Comparison of ENCODE assay signal across 28 mouse cellular contexts in the genomic region with DNA sequence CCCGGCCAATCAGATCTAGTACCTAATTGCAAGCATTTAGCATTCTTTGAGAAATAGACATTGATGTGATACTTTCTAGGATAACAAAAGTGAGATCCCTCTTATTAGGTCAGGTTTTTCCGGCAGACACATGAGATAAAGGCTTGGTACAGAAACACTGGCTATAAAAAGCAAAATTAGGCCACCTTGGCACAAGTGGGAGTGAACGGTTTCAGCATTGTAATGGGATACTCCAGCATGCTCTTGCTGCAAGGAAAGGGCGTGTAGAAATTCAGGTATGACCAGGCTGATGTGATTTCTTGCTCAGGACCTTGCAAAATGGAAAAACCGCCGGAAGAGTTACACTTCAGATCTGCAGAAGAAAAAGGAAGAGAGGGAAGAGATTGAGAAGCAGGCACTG.
A peak's percentile ranks its signal among the peaks of the same experiment; 100 is the strongest.
DNase-seq lines count a peak whose midpoint lies in the region; ATAC-seq and TF ChIP-seq lines count a peak whose summit lies in the region.
"Had no signal": no experiment of that assay in that cellular context is flagged by ENCODE, and none has a peak within 500 bp of the region (broad histone marks: within the 10 kb centered on the region; RNA-seq: fewer than 3 reads in every experiment).

No protein-coding gene starts in this region.

- no peak overlapping the region for H3K9ac ChIP-seq in embryonic facial prominence, embryonic 14.5 days (ENCODE audit: low read depth, low read length)
- H3K9ac ChIP-seq in lung, embryonic 14.5 days, result no peak overlapping the region
- H3K9ac ChIP-seq: embryonic facial prominence, embryonic 12.5 days; embryonic facial prominence, embryonic 15.5 days; forebrain, embryonic 13.5 days; forebrain, embryonic 15.5 days; forebrain, postnatal 0 days had no signal

- H3K4me3 ChIP-seq in embryonic facial prominence, embryonic 14.5 days (ENCODE audit: low read depth, low read length), result no peak overlapping the region
- H3K4me3 ChIP-seq in embryonic facial prominence, embryonic 10.5 days, result no peak overlapping the region
- no peak overlapping the region for H3K4me3 ChIP-seq in gastrocnemius, adult 2 months
- H3K4me3 ChIP-seq in lung, embryonic 14.5 days (ENCODE audit: low read depth, low read length), result no peak overlapping the region
- H3K4me3 ChIP-seq: embryonic facial prominence, embryonic 12.5 days; embryonic facial prominence, embryonic 15.5 days; erythroblast, embryonic 14.5 days; forebrain, embryonic 13.5 days; forebrain, embryonic 15.5 days had no signal

- peaks cover 8% of the 10 kb centered on the region; the same call in 1 of the 2 replicates for H3K36me3 ChIP-seq in embryonic facial prominence, embryonic 14.5 days (ENCODE audit: control insufficient read depth, insufficient read depth, low read length)
- no peaks in the 10 kb centered on the region for H3K36me3 ChIP-seq in embryonic facial prominence, embryonic 10.5 days (replicated peaks)
- H3K36me3 ChIP-seq in lung, embryonic 14.5 days (ENCODE audit: insufficient read depth), result no peaks in the 10 kb centered on the region
- H3K36me3 ChIP-seq: embryonic facial prominence, embryonic 12.5 days; forebrain, embryonic 15.5 days; G1E had no signal

- intact Hi-C loops in gastrocnemius, adult 2 months (cut with DNase I), result no loop called here

- H3K27me3 ChIP-seq in embryonic facial prominence, embryonic 14.5 days (replicated peaks; ENCODE audit: control insufficient read depth, insufficient read depth, low read length), result no peaks in the 10 kb centered on the region
- no peaks in the 10 kb centered on the region for H3K27me3 ChIP-seq in embryonic facial prominence, embryonic 10.5 days (replicated peaks; ENCODE audit: low read depth, poor library complexity, severe bottlenecking)
- no peaks in the 10 kb centered on the region for H3K27me3 ChIP-seq in lung, embryonic 14.5 days (ENCODE audit: insufficient read depth, low read length)
- H3K27me3 ChIP-seq: CH12.LX; embryonic facial prominence, embryonic 12.5 days; embryonic facial prominence, embryonic 15.5 days; forebrain, embryonic 13.5 days; forebrain, embryonic 15.5 days; Patski had no signal

- no peaks in the 10 kb centered on the region for H3K9me3 ChIP-seq in embryonic facial prominence, embryonic 14.5 days (ENCODE audit: control insufficient read depth, low read length)
- H3K9me3 ChIP-seq in embryonic facial prominence, embryonic 10.5 days, result no peaks in the 10 kb centered on the region
- H3K9me3 ChIP-seq in lung, embryonic 14.5 days (ENCODE audit: low read depth, low read length), result no peaks in the 10 kb centered on the region
- H3K9me3 ChIP-seq: embryonic facial prominence, embryonic 12.5 days; embryonic facial prominence, embryonic 15.5 days; forebrain, embryonic 13.5 days; forebrain, embryonic 15.5 days had no signal

- no peaks in the 10 kb centered on the region for H3K4me1 ChIP-seq in embryonic facial prominence, embryonic 14.5 days (ENCODE audit: control insufficient read depth, insufficient read depth, low read length)
- peaks cover 2% of the 10 kb centered on the region; the same call in 1 of the 2 replicates for H3K4me1 ChIP-seq in embryonic facial prominence, embryonic 10.5 days
- H3K4me1 ChIP-seq in lung, embryonic 14.5 days (ENCODE audit: insufficient read depth), result no peaks in the 10 kb centered on the region
- H3K4me1 ChIP-seq: embryonic facial prominence, embryonic 15.5 days; forebrain, embryonic 13.5 days; forebrain, embryonic 15.5 days had no signal

- WGBS in embryonic facial prominence, embryonic 14.5 days, result 64% methylated on average over 6 of the region's 6 CpGs
- 84% methylated on average over 6 of the region's 6 CpGs for WGBS in embryonic facial prominence, embryonic 10.5 days
- WGBS in lung, embryonic 14.5 days, result 73% methylated on average over 6 of the region's 6 CpGs

- H3K27ac ChIP-seq in embryonic facial prominence, embryonic 14.5 days (replicated peaks; ENCODE audit: low read depth, low read length), result no peak overlapping the region
- H3K27ac ChIP-seq in embryonic facial prominence, embryonic 10.5 days (replicated peaks), result no peak overlapping the region
- H3K27ac ChIP-seq in gastrocnemius, adult 2 months, result peak overlapping the region; percentile 38; the same call in 1 of the 2 replicates
- peak overlapping the region; percentile 60; the same call in 1 of the 2 replicates for H3K27ac ChIP-seq in lung, embryonic 14.5 days (ENCODE audit: low read depth)
- H3K27ac ChIP-seq: embryonic facial prominence, embryonic 12.5 days; embryonic facial prominence, embryonic 15.5 days; forebrain, embryonic 13.5 days; forebrain, embryonic 15.5 days had no signal

- no peak for TF ChIP-seq CTCF in gastrocnemius, adult 2 months (IDR thresholded peaks at IDR 0.05)
- no peak for TF ChIP-seq CTCF in lung, embryonic 14.5 days (IDR thresholded peaks at IDR 0.05; ENCODE audit: low read depth)

- DNase-seq in embryonic facial prominence, embryonic 14.5 days (ENCODE audit: low spot score), result peak; percentile 36
- no peak for DNase-seq in embryonic facial prominence, embryonic 10.5 days (ENCODE audit: low spot score)
- DNase-seq in gastrocnemius, adult 2 months, result peak; percentile 32
- no peak for DNase-seq in gastrocnemius, postnatal 25 days
- no peak for DNase-seq in lung, embryonic 14.5 days
- DNase-seq in lung, postnatal 14 days, result no peak
- DNase-seq in fat pad, adult 2 months (ENCODE audit: extremely low read depth, low read depth, low spot score), result peak; percentile 61
- no peak for DNase-seq in cerebellum, adult 9-10 months
- DNase-seq: adrenal gland, adult 8-10 months; adrenal gland, postnatal 14 days; adrenal gland, postnatal 36 days; B cell, adult 2 months; cerebellum, adult 11-12 months; cerebellum, adult 9-11 months; cerebellum, postnatal 14 days; cerebellum, postnatal 36 days; embryo, embryonic 11 days; forebrain, postnatal 0 days had no signal

- H3K4me2 ChIP-seq in embryonic facial prominence, embryonic 14.5 days (ENCODE audit: low read depth, low read length), result no peak overlapping the region
- no peak overlapping the region for H3K4me2 ChIP-seq in lung, embryonic 14.5 days
- H3K4me2 ChIP-seq: embryonic facial prominence, embryonic 12.5 days; embryonic facial prominence, embryonic 15.5 days; forebrain, embryonic 13.5 days; forebrain, embryonic 15.5 days had no signal

- no peak for ATAC-seq in embryonic facial prominence, embryonic 14.5 days (ENCODE audit: low read depth)
- no peak for ATAC-seq in lung, embryonic 14.5 days (ENCODE audit: insufficient read depth)
- ATAC-seq: activated CD4-positive, CD25-positive, alpha-beta regulatory T cell, adult 4 months; CD4-positive, CD25-positive, alpha-beta regulatory T cell, adult 4 months; forebrain, embryonic 13.5 days; forebrain, embryonic 15.5 days; forebrain, postnatal 0 days; Patski had no signal

Comparison
In these comparisons a context has a peak if more than half of its experiments do, and no peak if none do; other contexts are left out.
1. DNase-seq: peak in embryonic facial prominence, embryonic 14.5 days (single experiment), gastrocnemius, adult 2 months (single experiment) and fat pad, adult 2 months (single experiment); none in embryonic facial prominence, embryonic 10.5 days (single experiment), gastrocnemius, postnatal 25 days (single experiment), lung, embryonic 14.5 days (single experiment), lung, postnatal 14 days (single experiment) and cerebellum, adult 9-10 months (single experiment).
2. H3K27ac ChIP-seq: peak in gastrocnemius, adult 2 months (single experiment) and lung, embryonic 14.5 days (single experiment); none in embryonic facial prominence, embryonic 14.5 days (single experiment) and embryonic facial prominence, embryonic 10.5 days (single experiment).